Mouse (Mus musculus) liver, embryonic 14.5 days (tissue): ENCODE measurements around the gene Plrg1. TPM values are rescaled to one million over a fixed set of nuclear protein-coding genes. Genes with fewer than 3 reads are reported as not detected.

ENCODE experiments used
- ATAC-seq: fragments of 200-750 bp; cut with Nextera tagmentation; 2 replicates; pipeline ENCODE4 v1.8.0; 2017; ENCODE audit warnings: moderate number of reproducible peaks, mild to moderate bottlenecking, moderate library complexity; ENCODE audit not compliant: insufficient read depth
- DNase-seq, 3 experiments: peaks; one replicate each; pipeline ENCODE4 v3.0.0-alpha.2; 2012 to 2013; ENCODE audit warnings: low read depth in 3 of 3, low spot score in 3 of 3
- H3K27ac ChIP-seq: fragments of 300-500 bp; sonication (generic); 2 replicates; pipeline ENCODE4 v1.5.1; 2014; ENCODE audit warnings: moderate library complexity, mild to moderate bottlenecking, control low read depth, inconsistent platforms
- H3K27me3 ChIP-seq: fragments of 300-500 bp; sonication (generic); 2 replicates; pipeline ENCODE4 v1.6.1; 2014; ENCODE audit warnings: mild to moderate bottlenecking, low read length, moderate library complexity; ENCODE audit not compliant: control insufficient read depth, insufficient read depth
- H3K36me3 ChIP-seq: fragments of 300-500 bp; sonication (generic); replicated peaks from 2 replicates; pipeline ENCODE4 v1.6.1; 2014; ENCODE audit warnings: low read depth; ENCODE audit not compliant: control insufficient read depth, insufficient read depth
- H3K4me1 ChIP-seq, 2 experiments: fragments of 200-500 bp in 1 of 2; fragments of 300-500 bp in 1 of 2; sonication (generic) in 1 of 2; replicated peaks; 2 replicates each; pipeline ENCODE4 v1.6.1; 2012 to 2014; ENCODE audit warnings: antibody characterized with exemption in 1 of 2, inconsistent platforms in 1 of 2, low read length in 1 of 2; ENCODE audit not compliant: control insufficient read depth in 2 of 2, insufficient read depth in 2 of 2
- H3K4me2 ChIP-seq: fragments of 300-500 bp; sonication (generic); 2 replicates; pipeline ENCODE4 v1.6.1; 2014; ENCODE audit warnings: low read depth, mild to moderate bottlenecking, control low read depth, moderate library complexity
- H3K4me3 ChIP-seq, 2 experiments: fragments of 200-500 bp in 1 of 2; fragments of 300-500 bp in 1 of 2; sonication (generic) in 1 of 2; 2 replicates each; pipeline ENCODE4 v1.5.1; 2012 to 2014; ENCODE audit warnings: low read depth in 2 of 2, low read length in 2 of 2, mild to moderate bottlenecking in 2 of 2, control low read depth in 1 of 2, inconsistent platforms in 1 of 2, moderate library complexity in 1 of 2; ENCODE audit not compliant: insufficient read depth in 1 of 2
- H3K9ac ChIP-seq: fragments of 300-500 bp; sonication (generic); replicated peaks from 2 replicates; pipeline ENCODE4 v1.6.1; 2014; ENCODE audit warnings: mild to moderate bottlenecking, control low read depth, moderate library complexity
- H3K9me3 ChIP-seq: fragments of 300-500 bp; sonication (generic); 2 replicates; pipeline ENCODE4 v1.6.1; 2016; ENCODE audit warnings: low read length, mixed read lengths; ENCODE audit not compliant: control insufficient read depth
- CTCF ChIP-seq: IDR thresholded peaks from 2 replicates; pipeline ENCODE4 v1.5.1; 2016; ENCODE audit warnings: antibody characterized with exemption, low read depth, control low read depth
- EP300 ChIP-seq: IDR thresholded peaks from 2 replicates; pipeline ENCODE4 v1.6.1; 2016; ENCODE audit warnings: antibody characterized with exemption, low read depth
- WGBS: fragments of 180-500 bp; shearing (Covaris S2); extraction: QIAGEN DNeasy Blood & Tissue Kit; methylation state at CpG from one replicate; pipeline ENCODE4 v1.1.7; 2014; ENCODE audit not compliant: insufficient replicate concordance; 5-methylcytosine and 5-hydroxymethylcytosine counted together
- polyA plus RNA-seq, 2 experiments: library from polyadenylated mRNA; depleted of rRNA in 1 of 2; stranded (reverse) in 1 of 2; unstranded in 1 of 2; fragments of >200 nt; fragmentation: Nextera tagmentation in 1 of 2; extraction: Ambion mirVana in 1 of 2; gene quantifications; 2 replicates each; pipeline versions ENCODE4 v1.2.1 to v1.2.3; 2012 to 2014

Gene Plrg1
- polyA plus RNA-seq, 2 experiments: 34.9 to 52.7 TPM

DNA sequence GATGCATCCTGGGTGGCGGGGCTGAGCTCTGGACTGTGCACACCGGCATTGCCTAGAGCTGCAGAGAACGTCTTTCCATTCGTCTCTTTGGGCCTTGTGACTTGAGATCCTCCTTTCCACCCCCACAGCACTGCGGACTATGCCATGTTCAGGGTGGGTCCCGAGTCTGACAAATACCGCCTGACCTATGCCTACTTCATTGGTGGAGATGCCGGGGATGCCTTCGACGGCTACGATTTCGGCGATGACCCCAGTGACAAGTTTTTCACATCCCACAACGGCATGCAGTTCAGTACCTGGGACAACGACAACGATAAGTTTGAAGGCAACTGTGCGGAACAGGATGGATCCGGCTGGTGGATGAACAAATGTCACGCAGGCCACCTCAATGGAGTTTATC lies 42.7 kb upstream of the Plrg1 start:
- no peaks in the 10 kb centered on the region for H3K27me3 ChIP-seq
- H3K9ac ChIP-seq: no peak overlapping the region
- H3K9me3 ChIP-seq: no peaks in the 10 kb centered on the region
- ATAC-seq: no peak
- 75% methylated on average over 19 of the region's 19 CpGs for WGBS
- H3K4me1 ChIP-seq: 0 out of 4 replicates have a peak, but pooled peaks cover 0 to 2% of the 10 kb centered on the region in 2 experiments
- H3K4me3 ChIP-seq: no peak overlapping the region
- no peak overlapping the region for H3K4me2 ChIP-seq
- H3K36me3 ChIP-seq: no peaks in the 10 kb centered on the region
- DNase-seq: no peak
- no peak overlapping the region for H3K27ac ChIP-seq
- TF ChIP-seq EP300 (no peak), CTCF (no peak)

DNA sequence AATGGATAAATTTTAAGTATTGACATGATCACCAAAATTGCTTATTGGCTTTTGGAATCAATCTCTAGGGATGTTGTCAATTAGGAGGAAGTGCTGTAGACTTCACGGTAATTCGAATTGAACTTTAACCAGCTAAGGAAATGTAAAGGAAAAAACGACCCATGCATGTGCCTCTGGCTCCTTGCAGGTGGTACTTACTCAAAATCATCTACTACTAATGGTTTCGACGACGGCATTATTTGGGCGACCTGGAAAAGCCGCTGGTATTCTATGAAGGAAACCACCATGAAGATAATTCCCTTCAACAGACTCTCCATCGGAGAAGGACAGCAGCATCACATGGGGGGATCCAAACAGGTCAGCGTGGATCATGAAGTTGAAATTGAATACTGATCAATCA lies 41.4 kb upstream of the Plrg1 start:
- Histone ChIP-seq H3K36me3 (no peaks in the 10 kb centered on the region), H3K9me3 (no peaks in the 10 kb centered on the region), H3K27ac (no peak overlapping the region), H3K4me2 (no peak overlapping the region), H3K9ac (no peak overlapping the region), H3K4me1 (0 out of 4 replicates have a peak, but pooled peaks cover 0 to 2% of the 10 kb centered on the region in 2 experiments), H3K4me3 (no peak overlapping the region), H3K27me3 (no peaks in the 10 kb centered on the region)
- no peak for TF ChIP-seq CTCF
- no peak for TF ChIP-seq EP300
- WGBS: 65% methylated on average over 10 of the region's 10 CpGs
- ATAC-seq (no peak), DNase-seq (no peak)

DNA sequence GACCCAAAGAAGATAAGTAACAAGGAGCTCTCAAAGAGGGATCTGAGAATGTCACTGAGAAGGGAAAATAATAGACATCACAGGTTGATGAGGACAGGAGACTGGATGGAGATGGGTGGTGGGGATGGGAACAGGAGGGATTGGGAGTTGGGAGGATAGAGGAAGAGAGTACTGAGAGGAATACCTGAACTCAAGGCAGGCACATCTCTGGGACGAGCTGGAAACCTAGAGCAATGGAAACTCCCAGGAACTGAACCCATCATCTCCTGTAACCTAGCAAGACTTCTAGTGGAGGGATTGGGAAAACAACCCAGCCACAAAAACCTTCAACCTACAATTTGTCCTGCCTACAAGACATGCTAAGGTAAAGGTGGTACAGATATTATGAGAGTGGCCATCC lies 39.1 kb upstream of the Plrg1 start:
- 41% methylated on average over 1 of the region's 1 CpGs for WGBS
- H3K4me2 ChIP-seq: no peak overlapping the region
- DNase-seq (no peak), ATAC-seq (no peak)
- no peak for TF ChIP-seq CTCF
- no peak for TF ChIP-seq EP300
- no peak overlapping the region for H3K27ac ChIP-seq
- H3K9ac ChIP-seq: no peak overlapping the region
- no peaks in the 10 kb centered on the region for H3K36me3 ChIP-seq
- H3K4me3 ChIP-seq: no peak overlapping the region
- no peaks in the 10 kb centered on the region for H3K27me3 ChIP-seq
- H3K4me1 ChIP-seq: peaks cover 0 to 5% of the 10 kb centered on the region in 2 experiments; a peak in 1 of 4 replicates
- H3K9me3 ChIP-seq: no peaks in the 10 kb centered on the region

DNA sequence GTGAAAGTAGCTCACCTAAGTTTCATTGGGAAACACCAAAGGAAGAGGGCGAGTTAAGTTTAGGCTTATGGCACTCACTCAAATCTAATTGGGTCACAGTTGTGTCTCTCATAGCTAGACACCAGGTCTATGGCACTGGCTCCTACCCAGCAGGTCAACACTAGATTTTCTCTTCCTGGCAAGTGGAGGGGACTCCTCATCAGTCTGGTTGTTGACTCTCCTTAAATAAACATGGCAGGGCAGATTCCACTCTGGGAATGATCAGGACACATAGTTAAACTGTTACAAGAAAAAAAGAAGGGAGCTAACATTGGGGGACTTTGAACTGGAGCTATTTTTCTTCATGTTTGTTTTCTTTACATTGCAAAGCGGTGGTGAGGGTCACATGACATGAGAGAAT lies 34.9 kb upstream of the Plrg1 start:
- H3K4me1 ChIP-seq: peaks cover 0 to 7% of the 10 kb centered on the region in 2 experiments; a peak in 2 of 4 replicates
- H3K4me3 ChIP-seq: no peak overlapping the region; a peak in 1 of 4 replicates
- DNase-seq (peak in 2 of 3 experiments; percentile 27 to 28), ATAC-seq (peak; percentile 80)
- no peak overlapping the region for H3K4me2 ChIP-seq
- no peaks in the 10 kb centered on the region for H3K9me3 ChIP-seq
- H3K9ac ChIP-seq: no peak overlapping the region
- no peaks in the 10 kb centered on the region for H3K27me3 ChIP-seq
- TF ChIP-seq CTCF: no peak
- no peak for TF ChIP-seq EP300
- 51% methylated on average over 2 of the region's 2 CpGs for WGBS
- no peak overlapping the region for H3K27ac ChIP-seq
- H3K36me3 ChIP-seq: no peaks in the 10 kb centered on the region

DNA sequence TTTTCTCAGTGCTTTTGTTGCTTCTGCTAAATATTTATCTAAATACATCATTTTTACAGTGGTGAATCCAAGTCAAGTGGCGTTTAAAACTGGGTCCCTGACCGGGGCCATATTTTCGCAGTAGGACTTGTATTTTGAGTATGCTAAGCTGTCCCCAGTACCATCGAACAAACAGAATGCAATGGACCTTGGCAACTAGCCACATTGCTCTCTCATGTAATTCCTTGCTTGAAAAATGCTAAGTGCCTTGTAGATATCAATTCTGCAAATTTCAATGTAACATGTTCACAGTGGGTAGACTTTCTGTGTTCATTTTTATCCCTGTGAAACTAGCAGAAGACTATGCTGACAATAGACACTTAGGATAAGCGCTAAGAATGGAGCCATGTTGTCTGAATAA lies 34.1 kb upstream of the Plrg1 start:
- Histone ChIP-seq H3K9me3 (no peaks in the 10 kb centered on the region), H3K4me2 (no peak overlapping the region), H3K4me3 (no peak overlapping the region), H3K27ac (no peak overlapping the region), H3K9ac (no peak overlapping the region), H3K27me3 (no peaks in the 10 kb centered on the region), H3K36me3 (no peaks in the 10 kb centered on the region), H3K4me1 (peaks cover 0 to 8% of the 10 kb centered on the region in 2 experiments; a peak in 2 of 4 replicates)
- TF ChIP-seq CTCF: no peak
- DNase-seq (no peak), ATAC-seq (no peak)
- 70% methylated on average over 5 of the region's 5 CpGs for WGBS
